Mouse (Mus musculus) kidney, postnatal 4 days (tissue): ENCODE results near the gene Ptbp3.

Experiments
- DNase-seq, 2 experiments: peaks; one replicate each; pipeline ENCODE4 v3.0.0; 2021; ENCODE audit warnings: mixed read lengths in 2 of 2

The Ptbp3 gene

GRCm38 (mm10) chr4:59465449-59465848 lies 83.7 kb downstream of the Ptbp3 start:
- DNase-seq: no peak

GRCm38 (mm10) chr4:59464661-59465060 lies 84.5 kb downstream of the Ptbp3 start:
- DNase-seq: no peak

- no peak for DNase-seq
Measured at GRCm38 (mm10) chr4:59462494-59462893, 86.7 kb downstream of the Ptbp3 start.

- no peak for DNase-seq
Measured at GRCm38 (mm10) chr4:59461116-59461727, 87.9 kb downstream of the Ptbp3 start.

- DNase-seq: peak in 1 of 2 experiments; percentile 22
Measured at GRCm38 (mm10) chr4:59459216-59459955, 89.8 kb downstream of the Ptbp3 start.

GRCm38 (mm10) chr4:59457941-59458340 lies 91.2 kb downstream of the Ptbp3 start:
- DNase-seq: peak; percentile 74 to 80

GRCm38 (mm10) chr4:59457091-59457490 lies 92.1 kb downstream of the Ptbp3 start:
- no peak for DNase-seq

- DNase-seq: no peak
Measured at GRCm38 (mm10) chr4:59455465-59455864, 93.7 kb downstream of the Ptbp3 start.

GRCm38 (mm10) chr4:59454046-59454445 lies 95.1 kb downstream of the Ptbp3 start:
- no peak for DNase-seq

- no peak for DNase-seq
Measured at GRCm38 (mm10) chr4:59452503-59452933, 96.6 kb downstream of the Ptbp3 start.

- DNase-seq: no peak
Measured at GRCm38 (mm10) chr4:59450906-59451305, 98.3 kb downstream of the Ptbp3 start.

GRCm38 (mm10) chr4:59450234-59450854 lies 98.8 kb downstream of the Ptbp3 start:
- peak in 1 of 2 experiments; percentile 27 for DNase-seq

GRCm38 (mm10) chr4:59447296-59447695 lies 101.9 kb downstream of the Ptbp3 start:
- DNase-seq: peak in 1 of 2 experiments; percentile 47

- peak; percentile 31 to 33 for DNase-seq
Measured at GRCm38 (mm10) chr4:59445516-59445915, 103.6 kb downstream of the Ptbp3 start.

- no peak for DNase-seq
Measured at GRCm38 (mm10) chr4:59444994-59445393, 104.2 kb downstream of the Ptbp3 start.

GRCm38 (mm10) chr4:59444085-59444484 lies 105.1 kb downstream of the Ptbp3 start:
- no peak for DNase-seq

GRCm38 (mm10) chr4:59441265-59441664 lies 107.9 kb downstream of the Ptbp3 start:
- no peak for DNase-seq

- peak in 1 of 2 experiments; percentile 25 for DNase-seq
Measured at GRCm38 (mm10) chr4:59439960-59440359, 109.2 kb downstream of the Ptbp3 start.

- no peak for DNase-seq
Measured at GRCm38 (mm10) chr4:59439041-59439440, 110.1 kb downstream of the Ptbp3 start.

- DNase-seq: peak; percentile 77 to 85
Measured at GRCm38 (mm10) chr4:59437990-59438854, 110.9 kb downstream of the Ptbp3 start, which contains the start of gene Susd1. Gene Susd1 (minus strand): TSS chr4:59438633.

- no peak for DNase-seq
Measured at GRCm38 (mm10) chr4:59435951-59436350, 113.2 kb downstream of the Ptbp3 start.

GRCm38 (mm10) chr4:59434039-59434438 lies 115.1 kb downstream of the Ptbp3 start:
- DNase-seq: peak in 1 of 2 experiments; percentile 47

GRCm38 (mm10) chr4:59429128-59429527 lies 120.0 kb downstream of the Ptbp3 start:
- DNase-seq: no peak
